Mouse (Mus musculus) heart, embryonic 16.5 days (tissue): ENCODE measurements at regions not wholly inside any gene's neighbourhood (a gene's known extent, or its start where the extent isn't known, plus 50 kb on each side); places are given as distances from the start of the nearest gene placed in this dataset.
"Not testable (repeated sequence)": the region's sequence is repeated elsewhere in the genome, so short reads cannot be mapped to it uniquely, and the experiment has no call there.

Source experiments
- ATAC-seq: fragments of 200-750 bp; cut with Nextera tagmentation; replicated peaks from 2 replicates; pipeline ENCODE4 v1.8.0; 2017; ENCODE audit warnings: moderate number of reproducible peaks; ENCODE audit not compliant: insufficient read depth, low FRiP score; ENCODE audit errors: extremely low read depth
- H3K27ac ChIP-seq: fragments of 300-500 bp; sonication (generic); 2 replicates; pipeline ENCODE4 v1.5.1; 2014; ENCODE audit warnings: mild to moderate bottlenecking, low read length, control low read depth, moderate library complexity
- H3K27me3 ChIP-seq: fragments of 300-500 bp; sonication (generic); 2 replicates; pipeline ENCODE4 v1.6.1; 2014; ENCODE audit warnings: low read length, mixed read lengths; ENCODE audit not compliant: control insufficient read depth, insufficient read depth
- H3K36me3 ChIP-seq: fragments of 300-500 bp; sonication (generic); 2 replicates; pipeline ENCODE4 v1.6.1; 2014; ENCODE audit not compliant: control insufficient read depth, insufficient read depth
- H3K4me1 ChIP-seq: fragments of 300-500 bp; sonication (generic); 2 replicates; pipeline ENCODE4 v1.6.1; 2014; ENCODE audit warnings: low read length, mixed read lengths; ENCODE audit not compliant: control insufficient read depth, insufficient read depth
- H3K4me2 ChIP-seq: fragments of 300-500 bp; sonication (generic); 2 replicates; pipeline ENCODE4 v1.6.1; 2014; ENCODE audit warnings: low read depth, mild to moderate bottlenecking, control low read depth, low read length
- H3K4me3 ChIP-seq: fragments of 300-500 bp; sonication (generic); 2 replicates; pipeline ENCODE4 v1.5.1; 2014; ENCODE audit warnings: mild to moderate bottlenecking, control low read depth, low read length
- H3K9ac ChIP-seq: fragments of 300-500 bp; sonication (generic); 2 replicates; pipeline ENCODE4 v1.6.1; 2014; ENCODE audit warnings: low read length, control low read depth
- H3K9me3 ChIP-seq: fragments of 300-500 bp; sonication (generic); replicated peaks from 2 replicates; pipeline ENCODE4 v1.6.1; 2016; ENCODE audit warnings: low read length; ENCODE audit not compliant: control insufficient read depth
- WGBS: fragments of 180-500 bp; shearing (Covaris S2); extraction: QIAGEN DNeasy Blood & Tissue Kit; methylation state at CpG from one replicate; pipeline ENCODE4 v1.1.7; 2014; 5-methylcytosine and 5-hydroxymethylcytosine counted together

DNA sequence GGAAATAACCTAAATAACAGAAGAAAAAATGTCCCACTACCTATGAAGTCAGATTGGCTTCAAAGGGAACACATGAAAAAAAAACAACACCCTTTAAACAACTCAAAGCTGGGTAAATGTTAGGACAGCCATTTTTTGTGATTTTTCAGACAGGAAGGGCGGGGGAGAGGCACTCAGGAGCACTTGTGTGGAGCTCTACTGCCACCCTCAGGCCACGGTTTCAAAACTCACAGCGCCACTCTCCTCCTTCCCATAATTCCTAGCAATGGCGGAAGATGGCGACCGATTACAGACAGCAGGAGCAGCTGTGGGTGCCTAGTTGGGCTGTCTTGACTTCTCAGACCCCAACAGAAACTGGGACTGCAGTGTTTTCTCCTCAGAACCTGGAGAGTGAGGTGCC, 168.8 kb upstream of the Olfr1324 start:
- WGBS = 76% methylated on average over 6 of the region's 6 CpGs
- Histone ChIP-seq H3K27ac (no peak overlapping the region), H3K36me3 (peaks cover 7% of the 10 kb centered on the region; the same call in 1 of the 2 replicates), H3K9me3 (no peaks in the 10 kb centered on the region), H3K9ac (peak overlapping the region; percentile 54), H3K4me1 (no peaks in the 10 kb centered on the region), H3K4me3 (peak overlapping the region; percentile 39), H3K27me3 (no peaks in the 10 kb centered on the region), H3K4me2 (no peak overlapping the region; the same call in 1 of the 2 replicates)
- ATAC-seq = no peak

DNA sequence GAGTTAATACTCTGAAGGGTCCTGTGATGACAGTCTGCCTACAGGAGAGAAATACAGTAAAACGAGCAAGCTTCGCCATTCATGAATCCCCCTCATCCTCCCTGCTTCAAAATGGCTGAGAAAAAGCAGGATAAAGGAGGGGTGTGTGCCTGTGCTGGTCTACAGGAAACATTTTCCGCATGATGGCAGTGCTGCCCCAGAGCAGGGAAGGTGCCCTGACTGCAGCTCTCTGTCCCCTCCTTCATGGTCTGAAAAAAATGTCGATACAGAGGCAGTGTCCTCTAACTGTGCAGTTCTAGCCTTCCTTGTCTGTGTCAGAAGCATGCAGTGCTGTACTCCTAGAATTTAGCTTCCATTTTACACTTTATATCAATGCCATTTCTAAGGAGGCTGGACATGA, 166.7 kb upstream of the Olfr1324 start:
- WGBS = 72% methylated on average over 4 of the region's 4 CpGs
- H3K4me1 ChIP-seq, H3K4me2 ChIP-seq, ATAC-seq, H3K9ac ChIP-seq, H3K9me3 ChIP-seq, H3K36me3 ChIP-seq, H3K4me3 ChIP-seq, H3K27ac ChIP-seq, H3K27me3 ChIP-seq: not testable (repeated sequence)

GRCm38 (mm10) chrX:50591477-50591876, 163.2 kb upstream of the Olfr1324 start:
- Histone ChIP-seq H3K4me2 (no peak overlapping the region), H3K9ac (no peak overlapping the region), H3K36me3 (peaks cover 4% of the 10 kb centered on the region; the same call in 1 of the 2 replicates), H3K4me1 (no peaks in the 10 kb centered on the region), H3K27me3 (no peaks in the 10 kb centered on the region), H3K9me3 (no peaks in the 10 kb centered on the region), H3K27ac (no peak overlapping the region), H3K4me3 (no peak overlapping the region)
- 81% methylated on average over 4 of the region's 4 CpGs for WGBS
- no peak for ATAC-seq

DNA sequence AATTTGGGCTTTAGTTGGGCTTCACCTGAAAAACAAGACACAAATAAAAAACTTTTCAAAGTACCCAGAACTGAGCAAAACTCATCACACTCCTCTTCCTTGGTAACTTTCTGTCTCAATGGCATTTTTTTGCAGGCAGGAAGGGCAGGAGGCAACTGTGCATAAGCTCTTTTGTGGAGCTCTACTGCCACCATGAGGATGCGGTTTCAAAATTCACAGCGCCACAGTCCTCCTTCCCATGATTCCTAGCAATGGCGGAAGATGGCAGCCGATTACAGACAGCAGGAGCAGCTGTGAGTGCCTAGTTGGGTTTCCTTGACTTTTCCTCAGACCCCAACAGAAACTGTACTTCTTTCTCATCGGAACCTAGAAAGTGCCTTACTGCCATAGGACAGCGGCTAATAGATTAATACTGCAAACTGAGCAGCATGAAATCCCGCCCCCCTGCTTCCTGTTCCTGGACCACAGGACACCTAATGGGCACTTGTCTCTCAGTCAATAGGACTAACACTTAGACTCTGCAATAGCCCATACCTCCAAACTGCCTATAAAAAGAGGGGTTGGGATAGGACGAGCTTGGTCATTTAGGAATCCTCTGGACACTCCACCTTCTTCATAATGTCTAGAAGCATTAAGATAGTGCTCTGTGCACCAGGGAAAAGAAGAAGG, 162.5 kb upstream of the Olfr1324 start:
- no peak overlapping the region for H3K27ac ChIP-seq
- no peaks in the 10 kb centered on the region for H3K9me3 ChIP-seq
- peak overlapping the region; percentile 38 for H3K4me3 ChIP-seq
- no peak for ATAC-seq
- H3K27me3 ChIP-seq = no peaks in the 10 kb centered on the region
- peaks cover 4% of the 10 kb centered on the region; the same call in 1 of the 2 replicates for H3K36me3 ChIP-seq
- peak overlapping the region; percentile 36 for H3K4me2 ChIP-seq
- WGBS = 64% methylated on average over 8 of the region's 8 CpGs
- no peak overlapping the region for H3K9ac ChIP-seq
- H3K4me1 ChIP-seq = no peaks in the 10 kb centered on the region

DNA sequence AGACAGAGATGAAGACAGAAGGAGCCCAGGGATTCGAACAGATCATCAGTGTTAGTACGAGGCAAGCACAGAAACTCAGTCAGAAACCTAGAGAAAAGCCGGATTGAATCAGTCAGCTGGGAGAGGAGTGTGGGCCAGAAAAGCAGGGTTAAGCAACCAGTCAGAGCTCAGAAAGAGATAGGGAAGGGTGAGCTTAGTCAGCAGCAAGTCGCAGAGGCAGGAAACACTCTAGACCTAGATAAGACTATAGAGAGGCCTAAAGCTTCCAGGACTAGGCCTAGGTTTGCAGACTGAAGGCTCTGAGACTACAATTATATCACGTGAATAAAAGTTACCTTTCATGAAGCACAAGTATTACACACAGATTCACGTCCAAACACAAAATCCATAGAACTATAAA, 160.6 kb upstream of the Olfr1324 start:
- no peaks in the 10 kb centered on the region for H3K9me3 ChIP-seq
- H3K4me2 ChIP-seq = no peak overlapping the region
- ATAC-seq = no peak
- no peak overlapping the region for H3K9ac ChIP-seq
- H3K36me3 ChIP-seq = peaks cover 4% of the 10 kb centered on the region; the same call in 1 of the 2 replicates
- no peak overlapping the region for H3K27ac ChIP-seq
- H3K27me3 ChIP-seq = no peaks in the 10 kb centered on the region
- no peaks in the 10 kb centered on the region for H3K4me1 ChIP-seq
- no peak overlapping the region for H3K4me3 ChIP-seq
- 77% methylated on average over 6 of the region's 6 CpGs for WGBS

DNA sequence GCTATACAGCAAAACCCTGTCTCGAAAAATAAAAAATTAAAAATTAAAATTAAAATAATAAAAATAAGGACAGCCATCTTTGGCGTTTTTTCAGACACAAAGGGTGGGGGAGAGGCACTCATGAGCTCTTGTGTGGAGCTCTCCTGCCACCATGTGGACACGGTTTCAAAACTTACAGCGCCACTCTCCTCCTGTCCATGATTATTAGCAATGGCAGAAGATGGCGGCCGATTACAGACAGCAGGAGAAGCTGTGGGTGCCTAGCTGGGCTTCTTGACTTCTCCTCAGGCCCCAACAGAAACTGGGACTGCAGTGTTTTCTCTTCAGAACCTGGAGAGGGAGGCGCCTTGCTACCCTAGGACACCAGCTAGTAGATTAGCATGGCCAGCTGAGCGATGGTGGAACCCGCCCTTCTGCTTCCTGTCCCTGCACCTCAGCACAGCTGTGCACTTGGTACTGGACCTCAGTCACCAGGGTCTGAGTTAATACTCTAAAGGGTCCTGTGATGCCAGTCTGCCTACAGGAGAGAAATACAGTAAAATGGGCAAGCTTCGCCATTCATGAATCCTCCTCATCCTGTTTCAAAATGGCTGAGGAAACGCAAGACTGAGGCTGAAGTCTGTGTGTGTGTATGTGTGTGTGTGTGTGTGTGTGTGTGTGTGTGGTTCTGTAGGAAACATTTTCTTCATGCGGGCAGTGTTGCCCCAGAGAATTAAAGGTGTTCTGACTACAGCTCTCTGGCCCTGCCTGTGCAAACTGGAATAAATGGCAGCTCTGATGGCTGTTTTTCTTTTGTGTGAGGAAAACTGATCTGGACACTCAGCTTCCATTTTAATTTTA, 155.7 kb upstream of the Olfr1324 start:
- 72% methylated on average over 12 of the region's 12 CpGs for WGBS
- no peaks in the 10 kb centered on the region for H3K27me3 ChIP-seq
- no peak overlapping the region for H3K9ac ChIP-seq
- no peaks in the 10 kb centered on the region for H3K9me3 ChIP-seq
- peak overlapping the region; percentile 36 for H3K4me2 ChIP-seq
- peak overlapping the region; percentile 28; the same call in 1 of the 2 replicates for H3K4me3 ChIP-seq
- H3K36me3 ChIP-seq = no peaks in the 10 kb centered on the region
- H3K27ac ChIP-seq = no peak overlapping the region
- H3K4me1 ChIP-seq = no peaks in the 10 kb centered on the region
- no peak for ATAC-seq

- H3K4me3 ChIP-seq = peak overlapping the region; percentile 26
- H3K9me3 ChIP-seq = no peaks in the 10 kb centered on the region
- H3K9ac ChIP-seq = peak overlapping the region; percentile 16; the same call in 1 of the 2 replicates
- no peaks in the 10 kb centered on the region for H3K36me3 ChIP-seq
- no peaks in the 10 kb centered on the region for H3K27me3 ChIP-seq
- 73% methylated on average over 7 of the region's 7 CpGs for whole genome bisulfite sequencing
- H3K4me2 ChIP-seq = peak overlapping the region; percentile 37
- H3K27ac ChIP-seq = no peak overlapping the region
- ATAC-seq = no peak
- no peaks in the 10 kb centered on the region for H3K4me1 ChIP-seq
Observed at GRCm38 (mm10) chrX:50580200-50580599, 151.9 kb upstream of the Olfr1324 start.

DNA sequence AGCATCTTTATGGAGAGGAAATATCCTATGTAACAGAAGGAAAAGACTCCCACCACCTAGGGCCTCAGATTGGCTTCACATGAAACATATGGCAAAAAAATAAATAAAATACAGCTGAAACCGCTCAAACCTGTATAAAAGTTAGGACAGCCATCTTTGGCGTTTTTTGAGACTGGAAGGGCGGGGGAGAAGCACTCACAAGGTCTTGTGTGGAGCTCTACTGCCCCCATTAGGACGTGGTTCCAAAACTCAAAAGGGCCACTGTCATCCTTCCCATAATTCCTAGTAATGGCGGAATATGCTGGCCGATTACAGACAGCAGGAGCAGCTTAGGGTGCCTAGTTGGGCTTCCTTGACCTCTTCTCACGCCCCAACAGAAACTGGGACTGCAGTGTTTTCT, 148.5 kb upstream of the Olfr1324 start:
- Histone ChIP-seq H3K9me3 (no peaks in the 10 kb centered on the region), H3K4me2 (peak overlapping the region; percentile 36; the same call in 1 of the 2 replicates), H3K4me1 (no peaks in the 10 kb centered on the region), H3K4me3 (peak overlapping the region; percentile 33), H3K27ac (no peak overlapping the region), H3K9ac (no peak overlapping the region), H3K36me3 (no peaks in the 10 kb centered on the region), H3K27me3 (no peaks in the 10 kb centered on the region)
- ATAC-seq = no peak
- WGBS = 61% methylated on average over 7 of the region's 7 CpGs
